Comparison of ENCODE assay signal across 8 mouse cellular contexts in the genomic region with DNA sequence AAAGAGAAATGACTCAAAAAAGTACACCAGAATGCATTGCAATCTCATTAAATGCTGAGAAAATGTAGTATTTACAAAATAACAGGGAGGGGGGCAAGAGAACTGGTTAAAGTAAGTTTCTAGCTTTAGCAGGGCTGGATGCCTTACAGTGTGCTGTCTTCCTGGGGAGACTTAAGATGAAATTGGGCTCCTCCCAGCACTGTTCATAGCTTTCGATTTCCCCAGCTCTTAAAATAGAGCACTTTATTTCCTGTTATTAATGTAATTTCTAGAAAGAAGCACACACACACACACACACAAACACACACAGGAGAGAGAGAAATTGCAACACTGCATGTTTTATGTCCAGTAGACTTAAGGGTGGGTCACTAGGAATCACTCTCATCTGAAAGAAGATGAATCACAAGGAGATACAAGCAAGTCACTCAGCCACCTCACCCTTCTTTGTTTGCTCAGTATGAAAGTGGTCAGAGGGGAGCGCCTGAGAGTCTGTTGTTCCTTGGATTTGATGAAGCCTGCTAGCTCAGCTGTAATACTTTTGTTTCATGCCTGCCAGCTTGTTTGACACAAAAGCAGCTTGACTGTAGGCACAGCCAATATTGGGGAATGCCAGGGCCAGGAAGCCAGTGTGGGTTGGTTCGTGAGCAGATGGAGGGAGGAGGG. TPM values are rescaled to one million over a fixed set of nuclear protein-coding genes. Genes with fewer than 3 reads are reported as not detected.
DNase-seq lines count a peak whose midpoint lies in the region; ATAC-seq and TF ChIP-seq lines count a peak whose summit lies in the region.
"Not testable (repeated sequence)": the region's sequence is repeated elsewhere in the genome, so short reads cannot be mapped to it uniquely, and the experiment has no call there.

No protein-coding gene starts in this region.

- TF ChIP-seq CTCF in kidney, adult 2 months (conservative IDR thresholded peaks at IDR 0.05; ENCODE audit: insufficient read depth, insufficient read length, low read depth, low read length) = not testable (repeated sequence)

- not testable (repeated sequence) for H3K4me1 ChIP-seq in kidney, adult 2 months (ENCODE audit: control insufficient read depth, insufficient read depth, low read length)

- 0 out of 2 replicates have a peak overlapping the region, but pooled peaks have one; percentile 19 for H3K4me3 ChIP-seq in kidney, adult 2 months (ENCODE audit: insufficient read depth, low read depth, low read length)

- peak; percentile 42 for ATAC-seq in megakaryocyte-erythroid progenitor cell, adult 5-6 weeks (replicated peaks; ENCODE audit: low FRiP score, low TSS enrichment, poor library complexity, severe bottlenecking)

- peak overlapping the region; percentile 82 for H3K27ac ChIP-seq in kidney, adult 2 months (ENCODE audit: insufficient read depth, low read depth, low read length)

- H3K27me3 ChIP-seq in kidney, adult 2 months (replicated peaks; ENCODE audit: control insufficient read depth, insufficient read depth, low read length) = not testable (repeated sequence)

- TF ChIP-seq POLR2A in kidney, adult 2 months (IDR thresholded peaks at IDR 0.05; ENCODE audit: low read depth, low read length) = not testable (repeated sequence)

- not testable (repeated sequence) for H3K36me3 ChIP-seq in kidney, adult 2 months (ENCODE audit: control insufficient read depth, insufficient read depth, low read length)

- DNase-seq in 3134 (ENCODE audit: extremely low read depth, insufficient read length, low spot score) = peak; percentile 56
- DNase-seq in adrenal gland, adult (ENCODE audit: inconsistent age in 2 of 2, low spot score in 1 of 2) = peak; percentile 7 to 53
- peak; percentile 21 to 45 for DNase-seq in cerebellum, postnatal 36 days
- peak; percentile 61 to 68 for DNase-seq in heart, adult 18-20 months
- peak; percentile 66 for DNase-seq in kidney, adult 2 months
- peak; percentile 68 to 71 for DNase-seq in layer of hippocampus, postnatal 36 days
- peak; percentile 19 to 44 for DNase-seq in spleen, postnatal 36 days (ENCODE audit: low spot score in 2 of 2)

- 41% methylated on average over 3 of the region's 3 CpGs for WGBS in kidney, adult 2 months

RNA-seq across cellular contexts. Expression of a gene that starts 32.7 kb away (rescaled TPM):
- 1 to 10 TPM; 3.1 to 3.7 TPM for total RNA-seq in heart, adult 18-20 months (2021)
- polyA plus RNA-seq in kidney, adult 2 months (2012; rRNA removed) = 0.65 and 0.77 TPM in 2 replicates
- total RNA-seq in layer of hippocampus, postnatal 36 days (2021) = not detected
- total RNA-seq in megakaryocyte-erythroid progenitor cell, adult 5-6 weeks (2014; fragmentation: Nextera tagmentation) = not detected in 2 replicates
- 2.6 and 4.1 TPM in 2 replicates for total RNA-seq in megakaryocyte-erythroid progenitor cell, adult 5-6 weeks (2017)

Comparison
In these comparisons a context has a peak if more than half of its experiments do, and no peak if none do; other contexts are left out.
1. Peak in every context shown above with its lines: DNase-seq, ATAC-seq, H3K4me3 ChIP-seq and H3K27ac ChIP-seq.